Mouse (Mus musculus): ENCODE measurements at regions not wholly inside any gene's neighbourhood (a gene's known extent, or its start where the extent isn't known, plus 50 kb on each side); places are given as distances from the start of the nearest gene placed in this dataset.

GRCm38 (mm10) chr2:173349510-173349909, 73.2 kb upstream of the Pmepa1 start:
- TF ChIP-seq POLR2A (IDR thresholded peaks at IDR 0.05; ENCODE audit: control insufficient read depth, extremely low read depth, insufficient read depth, low read length, poor library complexity): 0 out of 2 replicates have a peak, but pooled peaks have one; percentile 27
- TF ChIP-seq CTCF (IDR thresholded peaks at IDR 0.05; ENCODE audit: borderline replicate concordance, control insufficient read depth, extremely low read depth, insufficient read depth, low read length, poor library complexity): no peak

All from thymus, adult 2 months (tissue).